Mouse (Mus musculus): ENCODE results near the gene Timm8b.
"Not testable (repeated sequence)": the region's sequence is repeated elsewhere in the genome, so short reads cannot be mapped to it uniquely, and the experiment has no call there.

Timm8b gene

DNA sequence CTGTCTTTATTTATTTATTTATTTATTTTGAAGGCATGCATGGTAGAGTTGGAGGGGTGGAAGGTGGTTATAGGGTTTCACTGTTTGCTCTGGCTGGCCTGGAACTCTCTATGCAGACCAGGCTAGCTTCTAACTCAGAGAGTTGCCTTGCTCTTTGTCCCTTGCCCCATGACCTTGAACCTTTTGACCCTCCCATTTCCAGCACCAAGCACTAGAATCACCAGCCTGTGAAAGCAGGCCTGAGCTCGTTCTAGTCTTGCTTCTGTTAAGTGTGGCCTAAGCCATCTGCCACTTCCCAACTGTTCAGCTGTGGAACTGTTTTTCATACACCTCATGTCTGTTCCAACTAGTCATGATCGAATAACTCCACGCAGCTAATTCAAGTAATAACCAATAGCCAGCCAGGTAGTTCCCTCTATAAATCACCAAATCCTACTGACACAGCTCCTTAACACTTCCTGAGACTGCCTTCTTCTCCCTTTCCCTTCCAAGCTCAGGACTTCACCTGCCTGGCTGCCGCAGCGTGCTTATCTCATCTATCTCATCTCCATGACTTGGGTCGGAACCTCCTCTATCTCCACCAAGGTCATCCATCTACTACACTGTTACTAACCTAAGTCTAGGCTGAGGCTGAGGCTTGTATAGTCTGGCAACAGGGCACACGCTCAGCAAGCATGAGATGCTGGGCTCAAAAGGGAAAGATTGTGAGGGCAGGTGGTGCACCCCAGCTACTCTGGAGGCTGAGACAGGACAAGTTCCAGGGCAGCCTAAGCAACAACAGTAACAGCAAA is 1.5 kb upstream of the Timm8b start:
- DNase-seq, result no peak

DNA sequence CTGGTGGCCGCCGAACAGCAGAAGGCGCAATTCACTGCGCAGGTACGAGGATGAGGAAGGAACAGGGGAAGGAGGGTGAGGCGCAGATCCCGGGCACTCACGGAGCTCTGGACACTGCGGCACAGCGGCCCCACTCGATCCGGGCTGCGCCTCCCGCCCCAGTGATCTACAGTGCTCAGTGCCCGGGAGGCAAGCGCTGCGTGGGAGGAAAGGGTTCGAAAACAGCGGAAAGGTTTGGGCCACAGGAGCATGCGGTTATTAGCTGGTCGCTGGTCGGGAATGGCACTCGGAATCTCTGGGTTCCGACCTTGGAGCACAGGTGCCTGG is 251 bp downstream of the Timm8b start:
- DNase-seq, result no peak

DNA sequence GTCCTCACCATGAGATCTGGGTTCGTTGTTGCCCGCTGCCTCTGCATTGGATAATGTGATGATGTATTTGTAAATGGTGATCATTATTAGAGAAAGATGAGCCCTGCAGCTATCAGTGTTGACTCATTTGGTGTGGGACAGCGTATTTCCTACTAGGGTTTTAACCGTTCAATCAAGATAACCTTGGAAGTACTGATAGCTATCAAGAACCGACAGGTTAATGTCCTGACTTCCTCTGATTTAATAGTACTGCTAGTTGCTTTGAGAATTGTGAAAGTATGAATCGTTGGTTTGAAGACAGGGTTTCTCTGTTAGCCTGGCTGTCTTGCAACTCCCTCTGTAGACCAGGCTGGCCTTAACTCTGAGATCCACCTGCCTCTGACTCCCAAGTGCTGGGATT is 628 bp downstream of the Timm8b start:
- no peak for DNase-seq

DNA sequence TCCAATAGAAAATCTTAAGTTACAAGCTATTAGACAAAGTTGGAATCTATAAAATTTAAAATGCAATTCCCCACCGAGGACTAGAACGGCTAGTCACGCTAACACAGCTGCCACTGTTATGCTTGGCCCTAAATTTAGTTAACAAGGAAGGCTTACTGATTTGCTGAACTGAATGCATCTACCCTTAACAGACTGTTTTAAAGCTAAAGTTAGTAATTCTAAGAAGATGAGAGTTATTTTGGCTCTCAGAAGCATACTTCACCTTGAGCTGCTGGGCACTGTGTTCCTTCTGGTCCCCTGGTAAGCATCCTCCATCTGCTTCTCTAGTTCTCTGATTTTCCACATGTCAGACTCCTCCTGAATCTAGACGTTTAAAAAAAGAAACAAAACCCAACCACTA is 8.4 kb downstream of the Timm8b start:
- DNase-seq, result no peak

DNA sequence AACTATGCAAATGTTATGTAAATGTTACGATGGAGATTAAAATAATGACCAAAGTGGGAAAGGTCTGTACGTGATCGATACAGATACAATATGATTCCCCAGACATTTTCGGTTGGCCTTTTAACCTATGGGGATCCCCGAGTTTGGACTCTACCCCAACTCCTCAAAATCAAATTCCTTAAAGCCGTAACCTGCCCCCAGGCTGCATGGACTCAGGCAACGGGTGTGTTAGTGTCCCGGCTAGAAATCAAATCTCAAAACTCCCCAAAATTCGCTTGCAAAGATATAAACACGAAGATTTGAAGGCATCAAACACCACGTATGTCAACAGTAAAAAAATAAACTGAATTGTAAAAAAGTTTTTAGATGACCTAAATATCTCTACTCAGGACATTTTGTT is 12.5 kb downstream of the Timm8b start:
- DNase-seq, result no peak

DNA sequence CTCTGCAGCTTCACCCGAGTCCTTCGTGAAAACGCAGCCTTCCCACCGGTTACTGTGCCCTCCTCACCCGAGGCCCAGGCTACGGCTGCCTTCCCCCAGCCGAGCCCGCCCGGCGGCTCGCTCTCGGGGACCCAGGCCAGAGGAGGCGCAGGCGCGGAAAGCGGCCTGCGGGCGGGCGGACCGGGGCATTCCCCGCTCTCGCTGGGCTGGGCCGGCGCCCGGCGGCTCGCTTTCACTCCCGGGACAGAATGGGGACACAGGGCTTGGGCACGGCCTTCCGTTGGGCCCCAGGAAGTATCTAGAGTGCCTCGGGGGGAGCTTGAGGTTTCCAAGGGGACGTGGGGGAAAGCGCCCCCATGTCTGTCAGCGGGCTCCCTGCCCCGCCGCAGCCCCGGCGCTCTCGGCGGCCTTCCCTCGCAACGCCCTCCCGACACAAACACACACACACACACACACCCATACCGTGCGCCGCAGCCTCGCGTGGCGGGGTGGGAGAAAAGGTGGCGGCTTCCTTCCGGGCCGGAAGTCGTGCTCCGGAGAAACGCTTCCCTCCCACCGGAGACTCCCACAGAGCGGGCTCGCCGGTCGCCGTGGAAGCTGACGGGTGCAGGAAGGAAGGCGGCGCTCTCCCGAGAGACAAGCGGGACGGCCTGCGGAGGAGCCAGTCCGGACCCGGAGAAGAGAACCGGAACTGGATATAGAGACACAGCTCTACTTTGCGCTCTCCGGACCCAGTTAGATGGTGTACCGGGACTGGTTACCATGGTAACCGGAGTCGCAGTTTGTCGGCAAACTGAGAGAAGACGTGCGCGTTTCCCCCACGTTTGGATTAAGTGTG is 13.3 kb downstream of the Timm8b start, which contains the start of the genes Pih1d2 and Nkapd1:
TSS of gene Pih1d2 (plus strand) at position 556 of the 838 bp plus-strand sequence.
TSS of gene Nkapd1 (minus strand) at position 699 of the 838 bp plus-strand sequence.
- DNase-seq, result peak; percentile 94

DNA sequence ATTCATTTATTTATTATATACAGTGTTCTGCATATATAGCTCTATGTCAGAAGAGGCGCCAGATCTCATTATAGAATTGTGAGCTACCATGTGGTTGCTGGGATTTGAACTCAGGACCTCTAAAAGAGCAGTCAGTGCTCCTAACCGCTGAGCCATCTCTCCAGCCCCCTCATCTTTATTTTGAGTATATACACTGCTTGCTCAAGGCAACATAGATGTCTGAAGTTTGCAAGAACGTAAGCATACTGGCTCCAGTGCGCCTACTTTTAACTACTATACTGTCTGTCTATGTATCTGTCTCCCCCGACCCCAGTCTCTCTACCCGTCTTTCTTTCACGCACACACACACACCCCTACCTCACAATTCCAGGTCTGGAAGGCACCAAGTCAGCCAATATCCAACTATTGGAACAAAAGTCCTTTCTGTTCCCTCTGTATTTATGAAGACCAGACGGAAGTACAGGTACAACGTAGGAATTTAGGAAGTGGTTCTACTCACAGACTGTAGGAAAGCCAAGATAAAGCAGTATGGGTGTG is 14.2 kb downstream of the Timm8b start:
- DNase-seq, result no peak

DNA sequence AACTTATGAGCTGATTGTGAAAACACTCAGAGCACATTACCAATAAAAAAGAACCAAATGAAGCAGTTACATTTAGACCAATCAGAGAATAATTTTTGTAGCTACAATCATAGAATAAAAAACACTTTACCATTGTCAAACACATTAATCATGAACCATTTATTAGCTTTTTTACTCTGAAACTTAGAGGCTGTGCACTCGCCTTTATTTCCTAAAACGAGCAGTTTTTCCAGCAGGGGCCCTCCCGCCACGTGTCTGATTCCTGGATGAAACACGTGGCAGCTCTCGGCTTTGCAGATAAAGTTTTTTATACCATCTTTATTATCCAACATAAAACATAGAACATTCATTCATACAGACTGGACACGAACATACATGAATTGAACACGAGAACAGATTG is 27.2 kb downstream of the Timm8b start:
- DNase-seq, result not testable (repeated sequence)

DNA sequence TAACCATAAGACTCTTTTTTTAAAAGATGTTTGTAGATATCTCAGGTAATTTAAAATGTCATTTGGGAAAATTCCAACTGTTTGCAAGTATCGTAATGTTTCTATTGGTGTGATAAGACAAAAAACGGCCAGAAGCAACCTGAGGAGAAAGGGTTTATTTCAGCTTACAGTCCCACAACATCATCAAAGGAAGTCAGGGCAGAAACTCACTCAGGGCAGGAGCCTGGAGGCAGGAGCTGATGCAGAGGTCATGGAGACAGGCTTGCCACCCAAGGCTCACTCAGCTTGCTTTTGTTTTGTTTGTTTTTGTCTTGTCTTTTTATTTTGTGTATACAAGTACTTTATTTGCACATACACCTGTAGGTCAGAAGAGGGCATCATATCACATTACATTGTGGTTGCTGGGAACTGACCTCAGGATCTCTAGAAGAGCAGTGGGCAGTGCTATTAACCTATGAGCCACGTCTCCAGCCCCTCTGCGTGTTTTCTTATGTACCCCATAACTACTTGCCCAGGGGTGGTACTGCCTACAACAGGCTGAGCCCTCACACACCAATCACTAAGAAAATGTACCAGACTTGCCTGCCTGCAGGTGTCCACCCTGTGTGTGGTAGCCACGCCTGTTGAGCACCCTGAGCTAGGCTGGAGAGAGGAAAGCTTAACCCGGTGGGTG is 28.4 kb downstream of the Timm8b start:
- no peak for DNase-seq

DNA sequence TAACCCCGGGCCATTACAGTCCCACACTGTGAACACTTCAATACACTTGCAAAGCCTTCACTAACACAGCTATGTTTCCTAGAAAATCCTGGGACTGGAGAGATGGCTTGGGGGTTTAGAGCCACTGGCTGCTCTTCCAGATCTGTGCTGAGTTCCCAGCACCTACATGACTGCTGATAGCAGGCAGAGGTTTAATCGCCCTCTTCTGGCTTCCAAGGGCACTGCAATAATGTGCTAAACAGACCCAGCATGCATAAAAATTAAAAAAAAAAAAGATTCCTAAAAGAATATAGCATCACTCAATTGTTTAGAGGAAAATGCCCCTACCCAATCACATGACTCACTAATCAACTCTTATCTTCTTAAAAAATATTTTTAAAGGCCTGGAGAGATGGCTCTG is 29.3 kb downstream of the Timm8b start:
- peak; percentile 10 for DNase-seq

DNA sequence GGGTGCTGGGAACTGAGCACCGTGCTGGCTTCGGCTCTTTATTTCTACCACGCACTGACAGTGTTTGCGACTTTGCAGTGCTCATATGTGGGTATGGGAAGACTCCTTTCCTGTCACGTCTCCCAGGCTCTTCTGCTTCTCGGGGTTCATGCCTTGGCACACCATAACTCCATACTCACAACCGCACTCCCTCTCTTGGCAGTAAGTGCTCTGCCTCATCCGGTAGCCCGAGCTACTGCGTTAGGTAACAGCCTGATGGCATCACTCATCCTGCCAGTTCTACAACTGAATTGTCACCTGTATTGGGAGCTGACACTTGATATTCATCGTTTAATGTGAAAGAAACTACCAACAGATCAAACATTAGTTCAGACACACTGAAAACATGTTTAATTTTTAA is 30.6 kb downstream of the Timm8b start:
- no peak for DNase-seq

DNA sequence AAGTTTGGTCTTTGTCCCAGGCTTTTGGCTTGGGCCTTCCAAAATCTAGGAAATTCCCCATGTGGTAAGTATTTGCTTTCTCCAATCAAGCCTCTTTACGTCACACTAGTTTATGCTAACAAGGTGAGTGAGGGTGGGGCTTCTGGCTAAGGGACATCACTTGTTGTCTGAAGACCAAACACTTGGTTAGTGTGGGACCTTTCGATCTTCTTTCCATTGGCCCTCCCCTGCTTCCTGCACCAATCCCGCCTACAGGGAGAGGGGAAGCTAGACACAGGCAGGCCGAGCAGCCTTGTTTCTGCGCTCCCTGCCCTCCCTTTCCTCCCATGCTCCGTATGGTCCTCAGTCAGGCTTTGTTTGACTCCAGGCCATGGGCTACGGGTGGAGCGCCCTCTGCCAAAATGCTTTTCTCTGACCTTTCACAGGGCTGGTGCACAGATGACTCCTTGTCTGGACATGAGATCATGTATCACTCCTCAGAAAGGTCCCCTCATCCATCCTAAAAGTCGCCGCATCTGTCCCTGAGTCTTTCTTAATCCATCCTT is 43.2 kb downstream of the Timm8b start:
- DNase-seq, result no peak

DNA sequence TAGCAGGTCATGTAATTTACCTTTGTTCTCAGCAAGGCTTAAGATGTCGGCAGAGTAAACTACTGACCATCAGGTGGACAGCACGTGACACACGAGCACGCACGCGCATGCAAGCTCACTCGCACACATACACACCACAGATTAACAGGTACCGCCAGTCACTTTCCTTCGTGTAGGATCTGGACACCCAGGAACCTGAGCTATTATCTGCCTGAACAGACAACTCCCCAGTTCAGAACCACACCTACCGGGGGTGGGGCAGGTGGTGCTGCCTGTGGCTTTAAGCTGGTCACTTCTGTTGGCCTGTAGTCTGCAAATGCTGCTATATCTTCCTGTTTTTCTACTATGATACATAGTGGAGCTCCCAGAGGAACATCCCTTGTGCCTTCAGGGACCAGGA is 46.8 kb downstream of the Timm8b start:
- DNase-seq, result no peak

Data from lung, postnatal 36 days (tissue).